Mouse (Mus musculus) embryonic fibroblast, embryonic 13.5 days (primary cell): ENCODE results near the gene Hsf4.

Experiments
- CTCF ChIP-seq: IDR thresholded peaks from 2 replicates; pipeline ENCODE4 v1.5.1; 2011; ENCODE audit warnings: mild to moderate bottlenecking, control low read depth, low read length, moderate library complexity, borderline replicate concordance; ENCODE audit not compliant: insufficient read depth
- POLR2A ChIP-seq: IDR thresholded peaks from 2 replicates; pipeline ENCODE4 v1.6.1; 2011; ENCODE audit warnings: low read depth, mild to moderate bottlenecking, control low read depth, low read length, moderate library complexity

GRCm38 (mm10) chr8:105225272-105225593 lies 44.4 kb upstream of the Hsf4 start:
- no peak for TF ChIP-seq POLR2A
- TF ChIP-seq CTCF = no peak
